Mouse (Mus musculus) kidney, adult 2 months (tissue): ENCODE data around the gene Galnt7.

Source experiments
- CTCF ChIP-seq: fragments of 200-500 bp; conservative IDR thresholded peaks from 2 replicates; pipeline ENCODE4 v1.5.1; 2011; ENCODE audit warnings: low read depth, mild to moderate bottlenecking, control low read depth, low read length, moderate library complexity, mixed read lengths; ENCODE audit not compliant: insufficient read depth, insufficient read length
- POLR2A ChIP-seq: fragments of 200-500 bp; IDR thresholded peaks from one replicate; pipeline ENCODE4 v1.6.1; 2011; ENCODE audit warnings: low read depth, low read length, control low read depth

DNA sequence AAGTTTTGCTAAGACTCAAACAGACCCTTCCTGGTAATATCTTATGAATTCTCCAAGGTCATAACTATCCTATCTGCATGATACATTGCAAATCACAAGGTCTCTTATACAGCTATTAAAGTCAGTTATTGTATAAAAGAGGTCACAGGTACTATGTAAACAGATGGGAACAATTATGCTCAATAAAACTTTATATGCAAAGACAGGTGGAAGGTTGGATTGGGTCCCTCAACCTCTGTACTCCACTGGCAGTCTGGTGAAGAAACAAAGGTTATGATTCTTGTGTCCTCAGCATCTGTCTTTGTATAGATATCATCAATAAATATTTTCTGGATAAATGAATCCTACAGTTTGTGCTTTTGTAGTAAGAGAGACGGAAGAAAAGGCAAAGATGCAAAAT is 64.2 kb downstream of the Galnt7 start:
- TF ChIP-seq CTCF, result no peak
- no peak for TF ChIP-seq POLR2A
